29 mouse cellular contexts compared by ENCODE assay signal in the genomic region with DNA sequence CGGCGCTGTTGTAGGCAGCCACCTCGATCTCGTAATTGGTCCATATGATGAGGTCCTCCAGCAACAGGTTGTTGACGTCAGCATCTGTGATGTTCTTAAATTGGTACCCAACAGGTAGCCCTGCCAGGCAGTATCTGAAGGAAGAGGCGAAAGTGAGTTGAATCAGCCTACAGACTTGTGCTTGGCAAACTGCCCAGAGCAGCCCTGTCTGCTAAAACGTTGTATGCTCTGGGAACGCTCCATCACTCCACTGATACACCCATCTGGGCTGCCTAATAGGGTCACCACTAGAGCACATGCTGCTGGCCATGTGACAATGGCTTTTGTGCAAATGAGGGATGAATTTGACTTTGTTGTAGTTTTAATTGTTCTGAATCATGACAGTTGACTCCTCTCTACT.
DNase-seq lines count a peak whose midpoint lies in the region; ATAC-seq and TF ChIP-seq lines count a peak whose summit lies in the region.
"Had no signal": no experiment of that assay in that cellular context is flagged by ENCODE, and none has a peak within 500 bp of the region (broad histone marks: within the 10 kb centered on the region; RNA-seq: fewer than 3 reads in every experiment).

No protein-coding gene starts in this region.

- H3K4me2 ChIP-seq in forebrain, embryonic 14.5 days (ENCODE audit: low read length) = no peak overlapping the region
- no peak overlapping the region for H3K4me2 ChIP-seq in forebrain, embryonic 12.5 days
- no peak overlapping the region for H3K4me2 ChIP-seq in midbrain, postnatal 0 days (ENCODE audit: low read depth, low read length, poor library complexity, severe bottlenecking)
- no peak overlapping the region for H3K4me2 ChIP-seq in midbrain, embryonic 15.5 days
- H3K4me2 ChIP-seq: embryonic facial prominence, embryonic 13.5 days; heart, embryonic 15.5 days; hindbrain, embryonic 13.5 days; limb, embryonic 13.5 days; liver, embryonic 13.5 days; lung, embryonic 15.5 days; midbrain, embryonic 13.5 days; neural tube, embryonic 12.5 days; stomach, embryonic 15.5 days had no signal

- no peak overlapping the region for H3K27ac ChIP-seq in forebrain, embryonic 14.5 days (ENCODE audit: low read depth, low read length)
- H3K27ac ChIP-seq in forebrain, embryonic 12.5 days = no peak overlapping the region
- H3K27ac ChIP-seq in midbrain, postnatal 0 days (ENCODE audit: low read depth, low read length) = no peak overlapping the region
- no peak overlapping the region for H3K27ac ChIP-seq in midbrain, embryonic 15.5 days
- H3K27ac ChIP-seq: embryonic facial prominence, embryonic 13.5 days; heart, embryonic 15.5 days; hindbrain, embryonic 13.5 days; left cerebral cortex, adult 2 months; limb, embryonic 13.5 days; liver, embryonic 13.5 days; lung, embryonic 15.5 days; midbrain, embryonic 13.5 days; neural tube, embryonic 12.5 days; stomach, embryonic 15.5 days had no signal

- H3K36me3 ChIP-seq in forebrain, embryonic 14.5 days (ENCODE audit: control insufficient read depth, insufficient read depth, low read length) = no peaks in the 10 kb centered on the region
- no peaks in the 10 kb centered on the region for H3K36me3 ChIP-seq in forebrain, embryonic 12.5 days (replicated peaks)
- peaks cover 4% of the 10 kb centered on the region; the same call in 1 of the 2 replicates for H3K36me3 ChIP-seq in midbrain, postnatal 0 days (ENCODE audit: insufficient read depth, low read length)
- no peaks in the 10 kb centered on the region; the same call in 1 of the 2 replicates for H3K36me3 ChIP-seq in midbrain, embryonic 15.5 days (replicated peaks)
- H3K36me3 ChIP-seq: heart, embryonic 15.5 days; liver, embryonic 13.5 days; lung, embryonic 15.5 days; stomach, embryonic 15.5 days had no signal

- H3K9me3 ChIP-seq in forebrain, embryonic 14.5 days (replicated peaks; ENCODE audit: control insufficient read depth, low read length) = no peaks in the 10 kb centered on the region
- H3K9me3 ChIP-seq in forebrain, embryonic 12.5 days = no peaks in the 10 kb centered on the region
- H3K9me3 ChIP-seq in midbrain, postnatal 0 days (ENCODE audit: low read length) = no peaks in the 10 kb centered on the region
- H3K9me3 ChIP-seq in midbrain, embryonic 15.5 days = no peaks in the 10 kb centered on the region
- H3K9me3 ChIP-seq: embryonic facial prominence, embryonic 13.5 days; heart, embryonic 15.5 days; hindbrain, embryonic 13.5 days; limb, embryonic 13.5 days; liver, embryonic 13.5 days; lung, embryonic 15.5 days; megakaryocyte, embryonic 14.5 days; midbrain, embryonic 13.5 days; neural tube, embryonic 12.5 days; stomach, embryonic 15.5 days had no signal

- no peak for ATAC-seq in forebrain, embryonic 14.5 days
- no peak for ATAC-seq in forebrain, embryonic 12.5 days (ENCODE audit: low FRiP score)
- no peak for ATAC-seq in midbrain, postnatal 0 days (ENCODE audit: low FRiP score)
- ATAC-seq in midbrain, embryonic 15.5 days (replicated peaks) = no peak
- ATAC-seq: CD4-positive, CD25-positive, alpha-beta regulatory T cell, adult 4 months; forebrain, embryonic 16.5 days; midbrain, embryonic 13.5 days had no signal

- no peak overlapping the region for H3K4me3 ChIP-seq in forebrain, embryonic 14.5 days (ENCODE audit: low read depth, low read length)
- H3K4me3 ChIP-seq in forebrain, embryonic 12.5 days (replicated peaks) = no peak overlapping the region
- no peak overlapping the region for H3K4me3 ChIP-seq in midbrain, postnatal 0 days (ENCODE audit: low read depth, low read length)
- no peak overlapping the region for H3K4me3 ChIP-seq in midbrain, embryonic 15.5 days
- H3K4me3 ChIP-seq: embryonic facial prominence, embryonic 13.5 days; heart, embryonic 15.5 days; hindbrain, embryonic 13.5 days; left cerebral cortex, adult 2 months; limb, embryonic 13.5 days; liver, embryonic 13.5 days; lung, embryonic 15.5 days; megakaryocyte, embryonic 14.5 days; midbrain, embryonic 13.5 days; neural tube, embryonic 12.5 days; stomach, embryonic 15.5 days had no signal

- 70% methylated on average over 8 of the region's 8 CpGs for WGBS in forebrain, embryonic 14.5 days
- 90% methylated on average over 8 of the region's 8 CpGs for WGBS in forebrain, embryonic 12.5 days
- WGBS in midbrain, postnatal 0 days = 82% methylated on average over 8 of the region's 8 CpGs
- WGBS in midbrain, embryonic 15.5 days = 79% methylated on average over 8 of the region's 8 CpGs

- no peaks in the 10 kb centered on the region for H3K4me1 ChIP-seq in forebrain, embryonic 14.5 days (ENCODE audit: control insufficient read depth, insufficient read depth, low read length)
- H3K4me1 ChIP-seq in forebrain, embryonic 12.5 days = 0 out of 2 replicates have a peak, but pooled peaks cover 5% of the 10 kb centered on the region
- no peaks in the 10 kb centered on the region for H3K4me1 ChIP-seq in midbrain, postnatal 0 days (ENCODE audit: insufficient read depth, low read length)
- no peaks in the 10 kb centered on the region for H3K4me1 ChIP-seq in midbrain, embryonic 15.5 days
- H3K4me1 ChIP-seq: embryonic facial prominence, embryonic 13.5 days; heart, embryonic 15.5 days; hindbrain, embryonic 13.5 days; liver, embryonic 13.5 days; lung, embryonic 15.5 days; megakaryocyte, embryonic 14.5 days; midbrain, embryonic 13.5 days; neural tube, embryonic 12.5 days; stomach, embryonic 15.5 days had no signal

- TF ChIP-seq CTCF in midbrain, postnatal 0 days (IDR thresholded peaks at IDR 0.05) = no peak

- DNase-seq in forebrain, embryonic 14.5 days (ENCODE audit: low spot score) = peak; percentile 42
- peak; percentile 21 for DNase-seq in layer of hippocampus, adult 9-11 months
- DNase-seq in layer of hippocampus, adult 9-10 months (ENCODE audit: low spot score) = no peak
- peak; percentile 21 for DNase-seq in midbrain, postnatal 0 days (ENCODE audit: low spot score)
- peak; percentile 45 to 52 for DNase-seq in right cerebral cortex, postnatal 10 days (ENCODE audit: low spot score in 2 of 2)
- no peak for DNase-seq in spleen, postnatal 36 days (ENCODE audit: low spot score in 2 of 2)
- DNase-seq: adrenal gland, postnatal 25 days; cerebellum, adult 11 months; heart, postnatal 36 days; kidney, adult 2 months; kidney, postnatal 10 days; liver, embryonic 13.5 days; lung, postnatal 36 days; thymus, adult 18-20 months; thymus, postnatal 36 days had no signal

- no peaks in the 10 kb centered on the region for H3K27me3 ChIP-seq in forebrain, embryonic 14.5 days (replicated peaks; ENCODE audit: control insufficient read depth, insufficient read depth, low read length)
- peaks cover 44% of the 10 kb centered on the region for H3K27me3 ChIP-seq in forebrain, embryonic 12.5 days
- no peaks in the 10 kb centered on the region for H3K27me3 ChIP-seq in midbrain, postnatal 0 days (ENCODE audit: insufficient read depth, low read length)
- H3K27me3 ChIP-seq in midbrain, embryonic 15.5 days (replicated peaks) = no peaks in the 10 kb centered on the region
- H3K27me3 ChIP-seq: embryonic facial prominence, embryonic 13.5 days; heart, embryonic 15.5 days; liver, embryonic 13.5 days; lung, embryonic 15.5 days; midbrain, embryonic 13.5 days; neural tube, embryonic 12.5 days; stomach, embryonic 15.5 days had no signal

- H3K9ac ChIP-seq in forebrain, embryonic 14.5 days (ENCODE audit: low read length) = no peak overlapping the region
- H3K9ac ChIP-seq in forebrain, embryonic 12.5 days = no peak overlapping the region
- no peak overlapping the region for H3K9ac ChIP-seq in midbrain, postnatal 0 days (replicated peaks; ENCODE audit: low read length, poor library complexity, severe bottlenecking)
- H3K9ac ChIP-seq in midbrain, embryonic 15.5 days = no peak overlapping the region
- H3K9ac ChIP-seq: embryonic facial prominence, embryonic 13.5 days; heart, embryonic 15.5 days; hindbrain, embryonic 13.5 days; limb, embryonic 13.5 days; liver, embryonic 13.5 days; lung, embryonic 15.5 days; midbrain, embryonic 13.5 days; neural tube, embryonic 12.5 days; stomach, embryonic 15.5 days had no signal

Comparison
In these comparisons a context has a peak if more than half of its experiments do, and no peak if none do; other contexts are left out.
1. DNase-seq: peak in forebrain, embryonic 14.5 days (single experiment), layer of hippocampus, adult 9-11 months (single experiment), midbrain, postnatal 0 days (single experiment) and right cerebral cortex, postnatal 10 days (2 of 2); none in layer of hippocampus, adult 9-10 months (single experiment) and spleen, postnatal 36 days (0 of 2).